Mouse (Mus musculus): Measurements from ENCODE around the gene Rapsn.

Gene Rapsn

GRCm38 (mm10) chr2:91081775-91082695 is 46.6 kb downstream of the Rapsn start, which contains the start of gene Spi1:
Gene Spi1 (plus strand): TSS chr2:91082390.
- DNase-seq, result no peak

GRCm38 (mm10) chr2:91082844-91083243 is 47.4 kb downstream of the Rapsn start:
- DNase-seq, result no peak

- no peak for DNase-seq
These were observed 48.0 kb downstream of the Rapsn start for GRCm38 (mm10) chr2:91083366-91083940.

GRCm38 (mm10) chr2:91084179-91084820 is 48.9 kb downstream of the Rapsn start:
- no peak for DNase-seq

GRCm38 (mm10) chr2:91085494-91086391 is 50.3 kb downstream of the Rapsn start:
- no peak for DNase-seq

DNA sequence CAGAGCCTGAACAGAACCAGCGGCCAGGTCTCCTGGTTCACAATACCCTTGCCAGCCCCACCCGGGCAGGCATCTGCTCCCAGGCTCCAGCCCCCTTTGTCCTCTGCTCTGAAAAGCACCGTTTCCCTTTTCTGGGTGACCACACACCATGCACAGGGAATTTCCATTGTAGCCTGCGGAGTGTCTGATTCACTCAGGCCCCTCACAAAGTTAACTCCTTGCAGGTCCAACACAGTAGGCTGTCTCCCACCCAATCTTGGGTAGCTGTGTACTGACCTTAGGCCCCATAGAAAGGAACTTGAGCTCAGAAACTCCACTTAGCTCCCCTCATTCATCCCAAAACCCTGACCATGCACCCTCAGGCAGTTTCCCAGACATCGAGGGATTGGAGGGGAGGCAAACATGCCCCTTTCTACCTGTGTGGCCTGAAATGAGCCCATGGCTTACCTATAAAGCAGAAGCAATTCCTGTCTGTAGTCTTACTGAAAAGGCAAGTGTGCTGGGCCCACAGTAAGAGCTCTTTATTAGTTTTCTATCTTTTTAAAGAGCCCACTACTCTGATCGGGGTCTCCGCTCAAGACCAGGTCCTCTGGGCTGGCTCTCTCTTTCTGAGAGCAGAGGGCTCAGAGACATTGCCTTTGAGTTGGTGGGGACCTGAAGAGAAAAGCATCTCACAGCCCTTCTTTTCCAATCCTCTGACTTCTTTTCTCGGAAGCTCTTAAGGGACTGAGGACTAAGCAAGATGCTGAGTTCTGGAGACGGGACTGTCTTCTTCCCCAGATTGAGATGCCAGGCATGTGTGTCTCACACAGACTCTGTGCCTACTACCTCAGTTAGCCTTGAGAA is 51.2 kb downstream of the Rapsn start:
- DNase-seq, result no peak

GRCm38 (mm10) chr2:91087453-91087852 is 52.0 kb downstream of the Rapsn start:
- no peak for DNase-seq

GRCm38 (mm10) chr2:91088987-91089386 is 53.6 kb downstream of the Rapsn start:
- DNase-seq, result no peak

- DNase-seq, result no peak
These were observed 54.8 kb downstream of the Rapsn start for GRCm38 (mm10) chr2:91090208-91090607.

DNA sequence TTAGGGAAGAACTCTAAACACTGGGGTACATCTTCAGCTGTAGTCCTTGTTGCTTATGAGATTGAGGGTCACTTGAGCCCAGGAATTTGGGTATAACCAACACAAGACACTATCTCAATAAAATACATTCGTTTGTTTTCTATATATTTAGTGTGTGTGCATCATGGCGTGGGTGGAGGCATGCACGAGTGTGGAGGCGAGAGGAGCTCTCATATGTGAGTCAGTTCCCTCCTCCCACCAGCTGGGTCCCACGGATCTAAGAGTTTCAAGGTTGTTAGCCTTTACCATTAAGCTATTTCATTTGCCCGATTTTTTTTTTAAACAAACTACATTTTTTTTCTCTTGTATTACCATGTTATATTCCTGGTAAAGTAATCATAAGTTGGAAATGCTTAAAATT is 55.4 kb downstream of the Rapsn start:
- no peak for DNase-seq

All from cerebellum, adult 11 months (tissue).